Mouse (Mus musculus) B cell, adult 67 days (primary cell): Measurements from ENCODE around the gene Cyp2c69. TPM values are rescaled to one million over a fixed set of nuclear protein-coding genes. Genes with fewer than 3 reads are reported as not detected.

Experiments used
- total RNA-seq, 2 experiments: library from RNA; stranded (reverse); gene quantifications; 4 replicates each; pipeline ENCODE4 v1.2.4; 2023

The Cyp2c69 gene
- not detected for total RNA-seq

DNA sequence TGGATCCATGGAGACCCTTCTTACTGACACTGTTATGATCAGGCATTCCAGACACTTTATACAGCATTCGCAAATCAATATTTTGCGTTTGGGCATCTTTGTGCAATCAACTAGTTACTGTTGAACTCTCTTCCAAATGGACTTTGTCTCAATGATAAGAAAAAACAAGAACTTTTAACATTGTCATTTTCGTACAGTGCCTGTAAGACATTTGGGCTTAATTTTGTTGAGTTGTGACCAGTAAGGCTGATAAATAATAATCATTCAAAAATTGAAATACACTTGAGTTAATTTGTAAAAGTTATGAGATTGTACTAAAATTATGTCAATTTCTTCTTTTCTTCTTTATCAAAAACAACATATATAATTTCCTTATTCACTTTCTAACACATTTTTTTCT lies at the start of gene Cyp2c69:
Gene Cyp2c69 (minus strand): TSS at position 101 of the 400 bp plus-strand sequence.

DNA sequence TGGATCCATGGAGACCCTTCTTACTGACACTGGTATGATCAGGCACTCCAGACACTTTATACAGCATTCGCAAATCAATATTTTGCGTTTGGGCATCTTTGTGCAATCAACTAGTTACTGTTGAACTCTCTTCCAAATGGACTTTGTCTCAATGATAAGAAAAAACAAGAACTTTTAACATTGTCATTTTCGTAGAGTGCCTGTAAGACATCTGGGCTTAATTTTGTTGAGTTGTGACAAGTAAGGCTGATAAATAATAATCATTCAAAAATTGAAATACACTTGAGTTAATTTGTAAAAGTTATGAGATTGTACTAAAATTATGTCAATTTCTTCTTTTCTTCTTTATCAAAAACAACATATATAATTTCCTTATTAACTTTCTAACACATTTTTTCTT lies 73.9 kb downstream of the Cyp2c69 start, which contains the start of gene Cyp2c40:
Gene Cyp2c40 (minus strand): TSS at position 101 of the 400 bp plus-strand sequence.

Other genes with a start within 250 kb of the Cyp2c69 start
- not detected for gene Cyp2c67, start 237.7 kb downstream of the Cyp2c69 start, total RNA-seq
- not detected for gene Cyp2c68, start 145.7 kb downstream of the Cyp2c69 start, total RNA-seq
- gene Cyp2c40, start 74.0 kb downstream of the Cyp2c69 start, total RNA-seq: not detected
- gene Cyp2c37, start 105.6 kb upstream of the Cyp2c69 start, total RNA-seq: not detected
- not detected for gene Cyp2c54, start 187.0 kb upstream of the Cyp2c69 start, total RNA-seq
- gene Cyp2c50, start 202.9 kb upstream of the Cyp2c69 start, total RNA-seq: not detected